Mouse (Mus musculus) spleen, postnatal 14 days (tissue): ENCODE measurements around the gene Smyd5.

Experiments
- DNase-seq, 2 experiments: peaks; one replicate each; pipeline ENCODE4 v3.0.0; 2021 to 2022; ENCODE audit warnings: low spot score in 2 of 2

Smyd5 gene

GRCm38 (mm10) chr6:85431842-85432431, at the start of gene Smyd5:
Gene Smyd5 (plus strand): TSS chr6:85431989.
- DNase-seq, result peak; percentile 67 to 83

- DNase-seq, result no peak
Observed at GRCm38 (mm10) chr6:85382791-85383190, 49.0 kb upstream of the Smyd5 start.

GRCm38 (mm10) chr6:85388608-85389007, 43.2 kb upstream of the Smyd5 start:
- no peak for DNase-seq

GRCm38 (mm10) chr6:85391803-85392202, 40.0 kb upstream of the Smyd5 start:
- DNase-seq, result peak; percentile 24 to 59

GRCm38 (mm10) chr6:85395360-85395759, 36.4 kb upstream of the Smyd5 start:
- no peak for DNase-seq

- peak in 1 of 2 experiments; percentile 21 for DNase-seq
Observed at GRCm38 (mm10) chr6:85397165-85397564, 34.6 kb upstream of the Smyd5 start.

- no peak for DNase-seq
Observed at GRCm38 (mm10) chr6:85399715-85400114, 32.1 kb upstream of the Smyd5 start.

GRCm38 (mm10) chr6:85402613-85403012, 29.2 kb upstream of the Smyd5 start:
- no peak for DNase-seq

- no peak for DNase-seq
Observed at GRCm38 (mm10) chr6:85403039-85403438, 28.8 kb upstream of the Smyd5 start.

GRCm38 (mm10) chr6:85409003-85409402, 22.8 kb upstream of the Smyd5 start:
- no peak for DNase-seq

GRCm38 (mm10) chr6:85410771-85411273, 21.0 kb upstream of the Smyd5 start:
- no peak for DNase-seq

- DNase-seq, result no peak
Observed at GRCm38 (mm10) chr6:85415829-85416228, 16.0 kb upstream of the Smyd5 start.

- no peak for DNase-seq
Observed at GRCm38 (mm10) chr6:85419150-85419549, 12.6 kb upstream of the Smyd5 start.

GRCm38 (mm10) chr6:85423836-85424379, 7.9 kb upstream of the Smyd5 start, which contains the start of gene Noto:
Gene Noto (plus strand): TSS chr6:85423886.
- DNase-seq, result no peak

- DNase-seq, result no peak
Observed at GRCm38 (mm10) chr6:85431274-85431841, 431 bp upstream of the Smyd5 start.

- no peak for DNase-seq
Observed at GRCm38 (mm10) chr6:85433865-85434264, 2.1 kb downstream of the Smyd5 start.

GRCm38 (mm10) chr6:85436204-85436603, 4.4 kb downstream of the Smyd5 start:
- DNase-seq, result no peak

- no peak for DNase-seq
Observed at GRCm38 (mm10) chr6:85436631-85437030, 4.8 kb downstream of the Smyd5 start.

- no peak for DNase-seq
Observed at GRCm38 (mm10) chr6:85441142-85441541, 9.4 kb downstream of the Smyd5 start.

- no peak for DNase-seq
Observed at GRCm38 (mm10) chr6:85443488-85444233, 11.9 kb downstream of the Smyd5 start.

- no peak for DNase-seq
Observed at GRCm38 (mm10) chr6:85444266-85444965, 12.6 kb downstream of the Smyd5 start.

GRCm38 (mm10) chr6:85445286-85445685, 13.5 kb downstream of the Smyd5 start:
- DNase-seq, result no peak
